Mouse (Mus musculus) embryonic fibroblast, embryonic 13.5 days (primary cell): ENCODE results near the gene Umod. TPM values are rescaled to one million over a fixed set of nuclear protein-coding genes. Genes with fewer than 3 reads are reported as not detected.

ENCODE experiments used
- H3K27ac ChIP-seq: 2 replicates; pipeline ENCODE4 v1.5.1; 2012; ENCODE audit warnings: low read length, control low read depth, inconsistent platforms; ENCODE audit not compliant: insufficient read depth
- H3K4me1 ChIP-seq: 2 replicates; pipeline ENCODE4 v1.6.1; 2011; ENCODE audit warnings: low read length; ENCODE audit not compliant: control insufficient read depth, insufficient read depth
- H3K4me3 ChIP-seq: 2 replicates; pipeline ENCODE4 v1.5.1; 2011; ENCODE audit warnings: mild to moderate bottlenecking, control low read depth, low read length; ENCODE audit not compliant: insufficient read depth
- CTCF ChIP-seq: IDR thresholded peaks from 2 replicates; pipeline ENCODE4 v1.5.1; 2011; ENCODE audit warnings: mild to moderate bottlenecking, control low read depth, low read length, moderate library complexity, borderline replicate concordance; ENCODE audit not compliant: insufficient read depth
- POLR2A ChIP-seq: IDR thresholded peaks from 2 replicates; pipeline ENCODE4 v1.6.1; 2011; ENCODE audit warnings: low read depth, mild to moderate bottlenecking, control low read depth, low read length, moderate library complexity
- polyA plus RNA-seq: library from polyadenylated mRNA; stranded (reverse); fragments of >200 nt; gene quantifications from 2 replicates; pipeline ENCODE4 v1.2.4, GENCODE M21; 2011; ENCODE audit warnings: low read depth; ENCODE audit not compliant: missing spikeins, insufficient read length

Umod gene
- polyA plus RNA-seq, 1 experiment, result not detected

DNA sequence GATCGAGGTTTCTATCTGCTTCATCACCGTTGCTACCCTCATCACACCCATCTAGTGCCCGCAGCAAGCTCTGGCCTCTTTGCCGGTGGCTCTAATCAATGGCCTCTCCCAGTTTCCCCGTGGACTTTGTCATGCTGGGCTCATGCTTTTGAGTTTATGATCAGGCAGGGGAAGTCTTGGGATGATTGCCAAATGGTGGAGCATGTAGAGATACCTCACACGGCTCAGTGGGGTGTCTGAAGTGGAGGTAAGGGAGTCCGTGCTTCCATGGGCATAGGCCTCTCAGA is 37.1 kb upstream of the Umod start:
- H3K4me1 ChIP-seq, result no peaks in the 10 kb centered on the region
- H3K4me3 ChIP-seq, result no peak overlapping the region
- TF ChIP-seq CTCF (no peak), POLR2A (no peak)
- H3K27ac ChIP-seq, result no peak overlapping the region

- Histone ChIP-seq H3K4me3 (no peak overlapping the region), H3K27ac (no peak overlapping the region), H3K4me1 (no peaks in the 10 kb centered on the region)
- TF ChIP-seq POLR2A (no peak), CTCF (no peak)
These were observed 36.6 kb upstream of the Umod start for GRCm38 (mm10) chr7:119515492-119516271.

- Histone ChIP-seq H3K4me1 (no peaks in the 10 kb centered on the region), H3K4me3 (no peak overlapping the region)
- no peak for TF ChIP-seq CTCF
- TF ChIP-seq POLR2A, result no peak
These were observed 34.0 kb upstream of the Umod start for GRCm38 (mm10) chr7:119513056-119513455.

DNA sequence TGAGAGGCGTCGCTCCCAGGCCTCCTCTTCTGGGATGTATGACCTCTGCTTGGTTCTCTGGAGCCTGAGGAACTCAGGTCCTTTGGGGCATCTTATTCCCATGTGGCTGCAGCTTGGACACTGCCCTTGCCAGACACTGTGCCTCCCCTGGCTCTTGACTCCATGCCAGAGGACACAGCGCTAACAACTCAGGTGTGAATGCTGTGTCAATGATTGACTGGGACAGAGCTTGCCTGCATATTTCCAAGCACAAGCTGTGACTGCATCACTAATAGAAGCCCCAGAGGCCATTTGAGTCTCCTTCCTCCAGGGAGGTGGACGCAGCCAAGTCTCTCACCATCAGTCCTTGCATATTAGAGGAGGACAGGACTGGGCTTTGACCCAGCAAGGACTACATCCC is 32.1 kb upstream of the Umod start:
- Histone ChIP-seq H3K4me1 (no peaks in the 10 kb centered on the region), H3K27ac (no peak overlapping the region), H3K4me3 (no peak overlapping the region)
- no peak for TF ChIP-seq POLR2A
- TF ChIP-seq CTCF, result no peak

More at GRCm38 (mm10) chr7:119513056-119513455, 34.0 kb upstream of the Umod start:
- no peak overlapping the region for H3K27ac ChIP-seq

DNA sequence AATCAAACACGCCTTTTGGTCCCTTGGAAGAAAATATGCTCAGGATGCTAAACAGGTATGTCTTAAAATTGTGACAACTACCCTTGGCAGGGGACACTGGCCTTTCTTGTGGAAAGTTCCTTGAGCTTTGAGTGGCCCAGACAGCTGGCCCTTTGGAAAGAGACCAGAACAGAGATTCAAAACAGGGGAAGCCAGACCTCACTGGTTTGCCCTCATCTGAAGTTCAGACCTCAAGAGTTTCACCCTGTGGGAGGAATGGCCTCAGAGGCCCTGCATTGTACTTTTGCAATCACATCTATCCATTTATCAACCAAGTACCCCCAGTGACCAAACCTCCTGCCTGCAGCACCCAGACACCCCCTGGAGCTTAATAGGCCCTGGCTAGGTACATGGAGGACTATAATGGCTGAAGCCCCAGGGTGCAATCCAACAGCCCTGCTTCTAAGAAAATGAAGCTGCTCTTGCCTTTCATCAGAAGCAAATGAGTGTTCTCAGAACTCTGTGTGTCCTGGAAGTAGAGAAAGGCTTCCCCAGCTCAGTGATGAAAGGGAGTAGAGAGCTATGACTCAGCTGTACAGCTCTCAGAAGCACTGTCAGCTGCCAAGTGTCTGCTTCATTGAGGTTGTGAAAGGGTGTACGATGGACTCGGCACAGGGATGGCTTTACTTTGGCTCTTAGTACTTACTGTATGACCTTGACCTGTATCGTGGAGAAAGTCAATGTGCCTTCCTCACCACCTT is 11.1 kb upstream of the Umod start:
- TF ChIP-seq CTCF (no peak), POLR2A (no peak)
- no peak overlapping the region for H3K4me3 ChIP-seq
- no peak overlapping the region for H3K27ac ChIP-seq
- H3K4me1 ChIP-seq, result no peaks in the 10 kb centered on the region

DNA sequence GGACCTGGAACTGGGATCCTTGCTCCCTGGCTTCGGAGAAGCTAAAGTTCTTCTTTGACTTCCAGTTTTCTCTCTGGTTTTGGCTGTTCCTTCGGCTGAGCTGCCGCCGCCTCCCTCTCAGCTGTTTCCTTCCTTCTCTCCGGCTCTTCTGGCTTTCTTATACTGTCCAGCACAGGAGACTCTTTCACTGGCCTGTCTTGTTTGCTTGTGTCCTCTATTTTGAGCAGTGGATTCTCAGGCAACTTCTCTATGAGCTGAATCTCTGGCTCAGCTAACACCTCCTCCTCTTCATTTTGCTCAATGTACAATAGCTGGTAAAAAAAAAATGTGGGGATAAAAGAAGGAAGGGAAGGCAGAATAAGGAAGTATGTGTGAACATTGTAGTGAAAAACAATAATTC is 7.6 kb upstream of the Umod start:
- TF ChIP-seq POLR2A, result no peak
- no peak for TF ChIP-seq CTCF

DNA sequence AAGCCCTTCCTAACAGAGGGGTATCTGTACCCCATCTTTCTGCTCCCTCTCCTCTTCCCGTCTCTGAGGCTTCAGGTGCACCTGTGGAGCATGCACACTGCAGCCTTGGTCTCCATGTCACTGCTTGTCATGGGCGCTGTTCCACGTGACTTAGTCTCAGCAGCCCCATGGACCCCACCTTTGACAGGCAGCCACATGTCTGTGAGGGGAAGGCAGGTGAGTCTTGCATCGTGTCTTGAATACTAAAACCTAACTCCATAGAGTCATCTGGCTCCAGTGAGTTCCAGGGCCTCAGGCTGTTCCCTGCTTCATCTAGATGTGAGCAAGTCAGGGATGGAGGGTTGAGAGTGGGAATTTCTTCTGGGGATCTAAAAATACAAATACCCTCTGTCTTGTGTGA is 5.1 kb upstream of the Umod start:
- Histone ChIP-seq H3K27ac (no peak overlapping the region), H3K4me3 (no peak overlapping the region), H3K4me1 (no peaks in the 10 kb centered on the region)
- TF ChIP-seq POLR2A, result no peak

More for the DNA sequence above, 7.6 kb upstream of the Umod start:
- Histone ChIP-seq H3K4me3 (no peak overlapping the region), H3K4me1 (no peaks in the 10 kb centered on the region), H3K27ac (no peak overlapping the region)

DNA sequence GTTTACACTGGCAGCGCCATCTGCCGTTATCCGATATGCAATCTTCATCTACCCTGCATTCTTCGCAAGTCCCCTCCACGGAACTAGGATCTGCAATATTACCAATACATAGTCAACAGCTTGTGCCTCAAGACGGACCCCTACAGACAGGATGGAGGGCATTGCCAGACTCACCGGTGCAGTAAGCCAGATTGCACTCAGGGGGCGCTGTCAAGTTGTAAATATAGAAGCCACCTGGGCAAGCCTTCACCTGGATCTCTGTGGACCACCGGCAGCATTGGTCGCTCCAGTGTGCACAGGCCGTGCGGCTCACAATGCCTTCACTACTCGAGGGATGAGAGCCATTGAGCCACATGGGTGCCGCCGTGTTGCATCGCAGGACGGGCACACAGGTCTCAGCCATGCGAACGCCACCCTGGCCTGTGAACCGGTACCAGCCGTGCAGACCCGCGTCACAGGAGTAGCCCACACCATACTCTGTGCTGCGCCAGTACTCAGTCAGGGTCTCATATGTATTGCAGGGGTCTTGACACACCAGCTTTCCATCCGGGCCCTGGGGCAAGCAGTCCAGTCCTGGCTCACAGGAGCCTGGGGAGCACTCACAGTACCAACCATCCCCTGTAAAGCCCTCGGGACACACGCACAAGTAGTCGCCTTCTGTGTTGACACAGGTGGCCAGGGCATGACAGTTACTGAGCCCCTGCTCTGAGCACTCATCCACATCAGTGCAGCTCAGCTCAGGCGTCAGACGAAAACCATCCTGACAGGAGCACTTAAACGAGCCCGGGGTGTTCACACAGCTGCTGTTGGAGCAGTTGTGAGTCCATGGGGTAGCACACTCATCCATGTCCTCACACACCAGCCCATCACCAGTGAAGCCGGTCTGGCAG is 2.3 kb downstream of the Umod start:
- Histone ChIP-seq H3K4me1 (no peaks in the 10 kb centered on the region), H3K4me3 (no peak overlapping the region), H3K27ac (no peak overlapping the region)
- no peak for TF ChIP-seq POLR2A

DNA sequence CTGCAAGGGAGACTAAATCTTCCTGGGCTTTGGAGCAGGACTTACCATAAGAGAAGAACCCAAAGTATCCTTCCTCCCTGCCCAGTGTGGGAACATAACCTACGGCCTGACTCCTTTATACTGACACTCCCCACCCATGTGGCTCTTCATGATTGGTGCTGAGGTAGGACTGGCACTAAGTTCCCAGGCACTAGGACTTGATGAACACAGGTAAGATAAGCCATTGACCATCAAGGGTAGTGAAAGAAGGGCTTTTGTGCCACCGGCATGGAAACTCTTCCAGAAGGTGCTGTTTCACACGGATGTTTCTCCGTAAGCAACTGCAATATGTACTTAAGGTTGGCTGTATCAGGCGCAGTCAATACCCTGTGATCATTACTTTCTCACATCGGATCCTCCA is 19.9 kb downstream of the Umod start, which contains the start of gene Gp2:
Gp2 (minus strand) TSS at position 101 of the 400 bp plus-strand sequence.
- H3K4me3 ChIP-seq, result no peak within 1 kb of the TSS
- no peak for TF ChIP-seq POLR2A
- TF ChIP-seq CTCF, result no peak
- H3K27ac ChIP-seq, result no peak within 1 kb of the TSS
- no peaks in the 10 kb centered on the region for H3K4me1 ChIP-seq
